Mouse (Mus musculus): ENCODE measurements around the gene Cd248. TPM values are rescaled to one million over a fixed set of nuclear protein-coding genes. Genes with fewer than 3 reads are reported as not detected.
A peak's percentile ranks its signal among the peaks of the same experiment; 100 is the strongest.

Gene Cd248
- total RNA-seq, 1 experiment from 2014 or later: not detected

- 0 out of 2 replicates have a peak, but pooled peaks have one; percentile 6 for ATAC-seq (replicated peaks; ENCODE audit: insufficient number of reproducible peaks, low FRiP score, low TSS enrichment, poor library complexity, severe bottlenecking)
Observed at GRCm38 (mm10) chr19:5050047-5050905, 17.6 kb upstream of the Cd248 start, which contains the start of gene Rin1. Gene Rin1, plus strand, starts transcription at chr19:5050481.

DNA sequence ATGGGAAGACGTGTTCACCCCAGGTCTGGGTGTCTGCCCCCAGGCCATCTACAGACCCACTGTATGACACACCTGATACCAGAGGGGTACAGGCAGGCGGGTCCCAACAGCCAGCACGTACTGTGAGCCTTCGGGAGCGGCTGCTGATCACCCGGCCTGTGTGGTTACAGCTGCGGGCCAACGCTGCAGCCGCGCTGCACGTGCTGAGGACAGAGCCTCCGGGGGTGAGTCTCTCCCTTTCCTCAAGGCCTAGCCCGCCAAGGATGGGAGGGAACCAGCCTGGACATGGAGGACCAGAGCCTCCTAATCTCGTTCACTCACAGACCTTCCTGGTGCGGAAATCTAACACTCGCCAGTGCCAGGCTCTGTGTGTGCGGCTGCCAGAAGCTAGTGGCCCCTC lies 16.8 kb upstream of the Cd248 start:
- ATAC-seq (replicated peaks; ENCODE audit: insufficient number of reproducible peaks, low FRiP score, low TSS enrichment, poor library complexity, severe bottlenecking): no peak

DNA sequence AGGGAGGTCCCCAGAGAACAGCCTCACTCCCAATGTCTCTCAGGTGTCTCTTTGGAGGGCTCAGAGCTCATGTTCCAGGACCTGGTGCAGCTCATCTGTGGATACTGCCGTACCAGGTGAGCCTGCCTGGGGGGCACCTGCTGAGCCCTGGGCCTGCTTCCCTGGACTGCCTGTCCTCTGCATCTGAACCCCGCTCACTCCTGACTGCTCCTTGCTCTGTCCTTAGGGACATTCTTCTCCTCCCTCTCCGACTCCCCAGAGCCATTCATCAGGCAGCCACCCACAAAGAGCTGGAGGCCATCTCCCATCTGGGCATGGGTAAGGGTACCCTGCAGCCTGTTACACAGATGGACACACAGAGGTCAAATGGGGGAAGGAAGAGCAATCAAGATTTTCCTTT lies 16.4 kb upstream of the Cd248 start:
- ATAC-seq (replicated peaks; ENCODE audit: insufficient number of reproducible peaks, low FRiP score, low TSS enrichment, poor library complexity, severe bottlenecking): no peak

DNA sequence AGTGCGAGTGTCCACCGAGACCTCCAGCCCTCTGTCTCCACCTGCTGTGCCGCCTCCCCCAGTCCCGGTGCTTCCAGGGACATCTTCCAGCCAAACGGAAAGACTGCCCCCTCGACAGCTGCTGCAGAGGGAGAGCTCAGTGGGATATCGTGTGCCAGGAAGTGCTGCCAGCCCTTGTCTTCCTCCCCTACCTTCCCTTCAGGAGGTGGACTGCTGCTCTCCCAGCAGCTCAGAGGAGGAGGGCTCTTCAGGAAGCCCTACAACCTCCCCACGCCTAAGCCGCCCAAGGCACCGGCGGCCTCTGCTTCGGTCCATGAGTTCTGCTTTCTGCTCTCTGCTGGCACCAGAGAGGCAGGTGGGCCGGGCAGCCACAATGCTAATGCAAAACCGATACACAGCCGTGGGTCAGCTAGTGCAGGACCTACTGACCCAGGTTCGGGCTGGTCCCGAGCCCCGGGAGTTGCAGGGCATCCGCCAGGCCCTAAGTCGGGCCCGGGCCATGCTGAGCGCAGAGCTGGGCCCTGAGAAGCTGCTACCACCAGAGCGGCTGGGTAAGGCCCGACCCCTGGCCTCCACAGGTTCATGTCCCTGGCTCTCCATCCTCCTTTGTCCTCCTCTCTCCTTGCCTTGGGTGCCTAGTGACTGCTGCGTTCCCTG lies 15.6 kb upstream of the Cd248 start:
- no peak for ATAC-seq (replicated peaks; ENCODE audit: insufficient number of reproducible peaks, low FRiP score, low TSS enrichment, poor library complexity, severe bottlenecking)

- no peak for ATAC-seq (replicated peaks; ENCODE audit: insufficient number of reproducible peaks, low FRiP score, low TSS enrichment, poor library complexity, severe bottlenecking)
Observed at GRCm38 (mm10) chr19:5052853-5053252, 15.0 kb upstream of the Cd248 start.

- no peak for ATAC-seq (replicated peaks; ENCODE audit: insufficient number of reproducible peaks, low FRiP score, low TSS enrichment, poor library complexity, severe bottlenecking)
Observed at GRCm38 (mm10) chr19:5053909-5054308, 14.0 kb upstream of the Cd248 start.

DNA sequence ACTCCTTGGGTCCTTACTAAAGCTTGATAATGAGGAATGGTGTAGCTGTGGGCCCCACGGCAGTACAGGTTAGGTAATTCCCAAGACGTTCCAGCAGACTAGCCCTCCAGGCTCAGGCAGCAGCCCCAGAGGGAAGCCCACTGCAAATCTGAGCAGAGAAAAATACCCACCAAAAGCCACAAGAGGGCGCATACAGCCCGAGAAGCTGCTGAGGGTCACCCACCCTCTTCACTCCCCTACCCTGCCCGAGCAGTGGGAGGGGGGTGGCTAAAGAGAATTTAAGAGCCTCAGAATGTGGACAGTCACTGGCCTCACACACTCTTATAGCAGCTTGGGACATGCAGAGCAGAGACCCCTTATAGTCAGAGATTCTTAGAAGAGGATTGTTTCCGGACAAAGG lies 11.6 kb upstream of the Cd248 start:
- ATAC-seq (replicated peaks; ENCODE audit: insufficient number of reproducible peaks, low FRiP score, low TSS enrichment, poor library complexity, severe bottlenecking): no peak

GRCm38 (mm10) chr19:5057876-5058775 lies 9.8 kb upstream of the Cd248 start:
- no peak for ATAC-seq (replicated peaks; ENCODE audit: insufficient number of reproducible peaks, low FRiP score, low TSS enrichment, poor library complexity, severe bottlenecking)

DNA sequence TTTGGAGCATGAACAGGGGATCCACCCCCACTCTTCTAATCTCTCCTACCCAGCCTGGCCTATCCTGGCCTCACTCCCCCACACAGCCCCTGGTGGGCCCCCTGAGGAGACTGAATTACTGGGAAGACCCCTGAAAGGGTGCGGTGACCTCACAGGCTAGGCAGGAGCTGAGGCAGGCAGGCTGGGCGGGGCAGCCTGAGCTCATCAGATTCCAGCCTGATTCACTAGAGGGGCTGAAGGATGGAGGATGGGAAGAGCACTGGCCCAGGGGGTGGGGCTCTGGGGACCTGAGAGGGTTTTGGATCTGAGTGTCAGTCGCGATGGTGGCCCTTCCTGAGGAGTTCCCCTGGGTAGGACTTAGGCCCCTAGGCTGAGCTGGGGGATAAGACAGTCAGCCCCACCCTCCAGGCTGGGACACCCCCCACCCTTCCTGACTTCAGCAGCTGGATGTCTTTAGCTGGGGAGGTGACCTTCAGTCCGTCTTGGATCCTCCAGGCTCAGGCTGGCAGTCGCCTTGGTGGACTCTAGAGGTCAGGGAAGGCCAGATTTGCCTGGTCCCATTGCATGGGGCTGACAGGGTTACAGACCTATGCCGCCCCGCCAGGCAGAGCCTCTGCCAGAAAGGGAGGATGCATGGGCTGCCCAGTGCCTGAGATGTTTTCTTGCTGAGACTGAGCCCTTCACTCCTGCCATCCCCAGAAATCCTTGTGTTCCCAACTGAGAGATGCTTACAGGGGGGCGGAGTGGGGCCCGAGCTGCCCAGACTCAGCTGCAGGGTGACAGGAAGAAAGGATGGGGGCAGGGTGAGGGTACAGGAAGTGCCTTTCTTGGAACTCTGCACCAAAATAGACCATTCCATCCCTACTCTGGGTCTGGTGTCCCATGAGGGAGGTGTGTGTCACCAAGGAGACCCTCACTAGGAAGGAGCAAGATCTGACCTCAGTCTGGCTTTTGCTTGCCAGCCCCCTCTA lies 8.8 kb upstream of the Cd248 start:
- ATAC-seq (replicated peaks; ENCODE audit: insufficient number of reproducible peaks, low FRiP score, low TSS enrichment, poor library complexity, severe bottlenecking): no peak

GRCm38 (mm10) chr19:5060365-5061330 lies 7.2 kb upstream of the Cd248 start:
- ATAC-seq (replicated peaks; ENCODE audit: insufficient number of reproducible peaks, low FRiP score, low TSS enrichment, poor library complexity, severe bottlenecking): no peak

DNA sequence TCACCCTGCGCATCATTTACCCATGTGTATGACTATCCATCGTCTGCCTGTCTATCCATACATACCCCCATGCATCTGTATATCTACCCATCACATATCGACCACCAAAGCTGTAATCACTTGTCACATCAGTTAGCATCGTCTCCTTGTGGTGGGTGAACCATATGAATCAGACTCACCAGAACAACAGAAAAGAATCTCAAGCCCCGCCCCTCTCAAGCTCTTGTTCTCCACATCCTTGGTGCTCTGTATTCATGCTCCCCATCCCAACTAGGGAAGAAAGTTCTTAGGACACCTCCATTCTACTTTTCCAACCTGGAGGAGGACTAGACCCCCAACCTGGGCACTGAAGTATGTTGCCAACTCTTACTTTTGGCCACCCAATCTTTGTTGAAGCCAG lies 5.8 kb upstream of the Cd248 start:
- ATAC-seq (replicated peaks; ENCODE audit: insufficient number of reproducible peaks, low FRiP score, low TSS enrichment, poor library complexity, severe bottlenecking): no peak

DNA sequence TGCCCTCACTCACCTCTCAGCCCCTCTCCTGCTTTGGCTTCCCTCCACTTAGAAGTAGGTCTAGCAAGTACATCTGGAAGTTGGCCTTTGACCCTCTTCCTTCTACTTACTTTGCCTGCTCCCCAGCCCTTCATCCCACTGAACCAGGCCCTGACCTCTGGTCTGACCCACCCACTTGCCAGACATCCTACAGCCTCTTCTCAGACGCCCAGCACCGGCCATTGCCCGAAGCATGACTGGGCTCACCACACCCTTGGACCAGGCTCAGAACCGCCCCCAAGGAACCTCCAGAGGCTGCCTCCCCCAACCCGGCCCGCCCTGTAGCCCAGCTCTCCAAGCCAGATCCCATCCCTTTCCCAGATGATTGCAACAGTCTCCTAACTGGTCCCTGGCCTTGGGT lies 5.4 kb upstream of the Cd248 start:
- no peak for ATAC-seq (replicated peaks; ENCODE audit: insufficient number of reproducible peaks, low FRiP score, low TSS enrichment, poor library complexity, severe bottlenecking)

DNA sequence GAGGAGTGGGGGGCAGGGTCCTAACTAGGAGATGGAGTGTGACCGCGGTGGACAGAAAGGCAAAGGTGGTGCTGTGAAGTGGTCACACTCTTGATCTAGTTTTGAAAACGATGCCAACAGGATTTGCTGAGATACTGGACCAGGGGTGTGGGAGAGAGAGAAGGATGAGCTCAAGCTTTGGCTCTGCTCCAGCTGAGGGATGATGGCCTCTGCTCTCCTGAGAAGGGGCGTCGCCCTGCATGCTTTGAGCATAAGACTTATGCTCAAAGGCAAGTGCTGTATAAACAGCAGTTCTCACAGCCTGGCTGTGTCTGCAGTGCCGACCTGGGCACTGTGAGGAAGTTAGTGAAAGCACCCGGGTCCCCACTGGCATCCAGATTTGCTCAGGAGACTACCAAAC lies 2.8 kb upstream of the Cd248 start:
- no peak for ATAC-seq (replicated peaks; ENCODE audit: insufficient number of reproducible peaks, low FRiP score, low TSS enrichment, poor library complexity, severe bottlenecking)

DNA sequence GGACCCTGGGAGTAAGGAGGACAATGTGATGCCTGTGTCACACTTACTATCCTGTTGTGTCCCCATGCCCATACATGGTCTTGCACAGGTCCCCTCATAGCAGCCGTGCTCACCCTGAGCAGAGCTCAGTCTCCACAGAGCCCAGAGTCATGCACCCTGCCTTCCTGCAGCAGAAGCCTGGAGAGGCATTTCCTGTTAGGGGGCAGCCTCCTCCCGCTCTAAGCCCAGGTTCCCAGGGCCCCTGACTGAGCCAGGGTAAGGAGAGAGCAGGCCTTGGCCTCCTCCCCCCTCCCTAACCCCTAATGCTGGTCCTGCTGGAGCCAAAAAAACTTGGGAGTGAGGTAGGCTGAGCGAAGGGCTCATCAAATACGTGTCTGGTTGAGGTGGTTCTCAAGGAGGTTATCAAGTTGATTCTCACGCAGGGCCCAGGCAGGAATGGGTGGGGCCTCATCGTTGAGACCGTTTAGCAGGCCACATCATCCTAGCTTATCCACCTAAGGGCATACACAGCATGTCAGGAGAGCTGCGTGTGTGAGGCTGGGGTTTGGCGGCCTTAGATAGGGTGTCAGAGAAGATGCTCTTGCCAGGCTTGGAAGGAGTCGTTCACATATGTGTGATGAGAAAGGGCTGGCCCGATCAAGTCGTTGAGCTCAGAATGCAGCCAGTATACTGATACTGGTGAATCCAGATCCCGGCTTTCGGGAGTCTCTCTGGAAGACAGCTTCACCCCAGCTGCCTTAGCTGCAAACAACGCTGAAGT lies 658 bp upstream of the Cd248 start:
- ATAC-seq (replicated peaks; ENCODE audit: insufficient number of reproducible peaks, low FRiP score, low TSS enrichment, poor library complexity, severe bottlenecking): no peak

- no peak for ATAC-seq (replicated peaks; ENCODE audit: insufficient number of reproducible peaks, low FRiP score, low TSS enrichment, poor library complexity, severe bottlenecking)
Observed at GRCm38 (mm10) chr19:5068570-5069234, 824 bp downstream of the Cd248 start.

DNA sequence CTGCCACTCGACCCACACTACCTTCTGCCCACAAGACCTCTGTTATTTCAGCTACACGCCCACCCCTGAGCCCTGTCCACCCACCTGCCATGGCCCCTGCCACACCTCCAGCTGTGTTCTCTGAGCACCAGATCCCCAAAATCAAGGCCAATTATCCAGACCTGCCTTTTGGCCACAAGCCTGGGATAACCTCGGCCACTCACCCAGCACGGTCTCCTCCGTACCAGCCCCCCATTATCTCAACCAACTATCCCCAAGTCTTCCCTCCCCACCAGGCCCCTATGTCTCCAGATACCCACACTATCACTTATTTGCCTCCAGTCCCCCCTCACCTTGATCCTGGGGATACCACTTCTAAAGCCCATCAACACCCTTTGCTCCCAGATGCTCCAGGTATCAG lies 1.6 kb downstream of the Cd248 start:
- no peak for ATAC-seq (replicated peaks; ENCODE audit: insufficient number of reproducible peaks, low FRiP score, low TSS enrichment, poor library complexity, severe bottlenecking)
